ENCODE assay signal across 9 mouse cellular contexts in genomic region chr11:66871701-66872100, GRCm38 (mm10). TPM values are rescaled to one million over a fixed set of nuclear protein-coding genes. Genes with fewer than 3 reads are reported as not detected.
DNase-seq lines count a peak whose midpoint lies in the region; ATAC-seq and TF ChIP-seq lines count a peak whose summit lies in the region.
"Had no signal": no experiment of that assay in that cellular context is flagged by ENCODE, and none has a peak within 500 bp of the region (broad histone marks: within the 10 kb centered on the region; RNA-seq: fewer than 3 reads in every experiment).

No protein-coding gene starts in this region.

- H3K4me2 ChIP-seq in kidney, embryonic 14.5 days (replicated peaks; ENCODE audit: low read depth, low read length): no peak overlapping the region
- H3K4me2 ChIP-seq: embryonic facial prominence, embryonic 12.5 days had no signal

- ATAC-seq in kidney, embryonic 14.5 days (ENCODE audit: low FRiP score, low TSS enrichment): no peak

- TF ChIP-seq CTCF in MEL (IDR thresholded peaks at IDR 0.05 in 2 of 3, conservative IDR thresholded peaks at IDR 0.05 in 1 of 3; ENCODE audit: control insufficient read depth in 1 of 3, insufficient read depth in 1 of 3, low read depth in 2 of 3, low read length in 3 of 3, poor library complexity in 1 of 3, severe bottlenecking in 1 of 3): peak in 2 of 3 experiments; percentile 13 to 50; a peak in 2 of 6 replicates

- TF ChIP-seq EP300 in MEL (IDR thresholded peaks at IDR 0.05; ENCODE audit: low read depth in 1 of 2, low read length in 2 of 2): no peak

- peak; percentile 67 for TF ChIP-seq RAD21 in MEL (IDR thresholded peaks at IDR 0.05; ENCODE audit: low read depth, low read length)

- no peaks in the 10 kb centered on the region for H3K36me3 ChIP-seq in kidney, embryonic 14.5 days (ENCODE audit: control insufficient read depth, insufficient read depth, low read length)
- H3K36me3 ChIP-seq in MEL (ENCODE audit: control insufficient read depth in 1 of 2, insufficient read depth in 2 of 2, low read length in 2 of 2): no peaks in the 10 kb centered on the region
- H3K36me3 ChIP-seq: embryonic facial prominence, embryonic 12.5 days had no signal

- H3K27me3 ChIP-seq in kidney, embryonic 14.5 days (ENCODE audit: control insufficient read depth, insufficient read depth, low read length): no peaks in the 10 kb centered on the region
- no peaks in the 10 kb centered on the region for H3K27me3 ChIP-seq in MEL (ENCODE audit: control insufficient read depth in 1 of 2, insufficient read depth in 2 of 2, low read length in 2 of 2)

- H3K27ac ChIP-seq in kidney, embryonic 14.5 days (ENCODE audit: low read depth, low read length): no peak overlapping the region
- no peak overlapping the region for H3K27ac ChIP-seq in MEL (ENCODE audit: control insufficient read depth, low read depth, low read length)
- H3K27ac ChIP-seq: embryonic facial prominence, embryonic 12.5 days had no signal

- no peak overlapping the region for H3K9ac ChIP-seq in kidney, embryonic 14.5 days (ENCODE audit: low read depth, low read length)
- H3K9ac ChIP-seq in MEL (ENCODE audit: control insufficient read depth, low read depth, low read length, poor library complexity, severe bottlenecking): no peak overlapping the region
- H3K9ac ChIP-seq: embryonic facial prominence, embryonic 12.5 days had no signal

- H3K4me1 ChIP-seq in kidney, embryonic 14.5 days (ENCODE audit: control insufficient read depth, insufficient read depth, low read length): no peaks in the 10 kb centered on the region
- H3K4me1 ChIP-seq in MEL (ENCODE audit: control insufficient read depth in 1 of 2, insufficient read depth in 2 of 2, low read length in 2 of 2): no peaks in the 10 kb centered on the region
- H3K4me1 ChIP-seq: embryonic facial prominence, embryonic 12.5 days had no signal

- peaks cover 4% of the 10 kb centered on the region; the same call in 1 of the 2 replicates for H3K9me3 ChIP-seq in kidney, embryonic 14.5 days (ENCODE audit: control insufficient read depth, low read length)
- no peaks in the 10 kb centered on the region for H3K9me3 ChIP-seq in MEL (replicated peaks; ENCODE audit: insufficient read depth, low read length)
- H3K9me3 ChIP-seq: embryonic facial prominence, embryonic 12.5 days had no signal

- TF ChIP-seq POLR2A in MEL (IDR thresholded peaks at IDR 0.05; ENCODE audit: control insufficient read depth in 1 of 2, insufficient read depth in 1 of 2, low read depth in 1 of 2, low read length in 2 of 2, poor library complexity in 1 of 2): no peak

- no peaks in the 10 kb centered on the region for H3K79me2 ChIP-seq in MEL (ENCODE audit: control insufficient read depth, insufficient read depth, low read length, poor library complexity)

- 11% methylated on average over 5 of the region's 5 CpGs for WGBS in kidney, embryonic 14.5 days

- no peak overlapping the region for H3K4me3 ChIP-seq in kidney, embryonic 14.5 days (ENCODE audit: low read length)
- H3K4me3 ChIP-seq in MEL (ENCODE audit: control insufficient read depth in 1 of 2, insufficient read depth in 1 of 2, low read depth in 2 of 2, low read length in 2 of 2): no peak overlapping the region
- H3K4me3 ChIP-seq: embryonic facial prominence, embryonic 12.5 days had no signal

- peak; percentile 7 for DNase-seq in kidney, adult 18-20 months
- DNase-seq in MEL (ENCODE audit: low read depth, low spot score): peak; percentile 45
- peak; percentile 56 for DNase-seq in brain, embryonic 18.5 days (ENCODE audit: low read depth, low spot score)
- DNase-seq in induced T-regulatory cell, adult 2 months (ENCODE audit: low read depth): peak; percentile 8
- peak; percentile 42 for DNase-seq in retina, adult 2 months (ENCODE audit: low read depth, low spot score)
- DNase-seq in thymus, postnatal 36 days: no peak
- no peak for DNase-seq in natural killer cell, adult 2 months (ENCODE audit: low spot score in 2 of 2)

TF ChIP-seq in MEL, 35 proteins besides CTCF, POLR2A, EP300 and RAD21:
- TF ChIP-seq JUND (IDR thresholded peaks at IDR 0.05; ENCODE audit: low read depth, low read length) (no peak), TAL1 (IDR thresholded peaks at IDR 0.05; ENCODE audit: low read length) (no peak), USF1 (IDR thresholded peaks at IDR 0.05; ENCODE audit: low read depth, low read length) (no peak), MAFK (IDR thresholded peaks at IDR 0.05; ENCODE audit: borderline replicate concordance, low read depth, low read length) (no peak), ZC3H11A (IDR thresholded peaks at IDR 0.05; ENCODE audit: low read depth, low read length) (peak; percentile 23; the same call in 1 of the 2 replicates), SMC3 (IDR thresholded peaks at IDR 0.05; ENCODE audit: low read depth, low read length) (peak; percentile 39), MAX (IDR thresholded peaks at IDR 0.05; ENCODE audit: low read length) (no peak), CHD1 (IDR thresholded peaks at IDR 0.05; ENCODE audit: low read depth, low read length) (no peak), ETS1 (IDR thresholded peaks at IDR 0.05; ENCODE audit: low read depth, low read length) (no peak), SIN3A (IDR thresholded peaks at IDR 0.05; ENCODE audit: low read length) (no peak), ZMIZ1 (IDR thresholded peaks at IDR 0.05; ENCODE audit: low read depth, low read length) (no peak), POLR2AphosphoS5 (IDR thresholded peaks at IDR 0.05; ENCODE audit: borderline replicate concordance, low read depth, low read length) (no peak), TCF12 (IDR thresholded peaks at IDR 0.05; ENCODE audit: low read depth, low read length) (no peak)

RNA-seq across cellular contexts. Expression of gene Pirt, which starts 40.1 kb away (rescaled TPM):
- polyA plus RNA-seq in kidney, embryonic 14.5 days (2014; fragmentation: Nextera tagmentation; extraction: Ambion mirVana): 0.22 and 0.23 TPM in 2 replicates
- not detected in 2 replicates for total RNA-seq in MEL (2012; rRNA removed)
- not detected for polyA plus RNA-seq in MEL (2012; ENCODE audit: insufficient read depth in 1 of 2, insufficient read length in 2 of 2, low read depth in 1 of 2, low replicate concordance in 2 of 2, missing spikeins in 1 of 2)

Comparison
In these comparisons a context has a peak if more than half of its experiments do, and no peak if none do; other contexts are left out.
1. DNase-seq: peak in kidney, adult 18-20 months (single experiment), MEL (single experiment), brain, embryonic 18.5 days (single experiment), induced T-regulatory cell, adult 2 months (single experiment) and retina, adult 2 months (single experiment); none in thymus, postnatal 36 days (0 of 2) and natural killer cell, adult 2 months (0 of 2).